Mouse (Mus musculus): ENCODE data around the gene Fam13a. TPM values are rescaled to one million over a fixed set of nuclear protein-coding genes. Genes with fewer than 3 reads are reported as not detected.

The Fam13a gene
- 10.5 and 11.5 TPM in 2 replicates for polyA plus RNA-seq (2015; fragmentation: Nextera tagmentation; extraction: Ambion mirVana)

DNA sequence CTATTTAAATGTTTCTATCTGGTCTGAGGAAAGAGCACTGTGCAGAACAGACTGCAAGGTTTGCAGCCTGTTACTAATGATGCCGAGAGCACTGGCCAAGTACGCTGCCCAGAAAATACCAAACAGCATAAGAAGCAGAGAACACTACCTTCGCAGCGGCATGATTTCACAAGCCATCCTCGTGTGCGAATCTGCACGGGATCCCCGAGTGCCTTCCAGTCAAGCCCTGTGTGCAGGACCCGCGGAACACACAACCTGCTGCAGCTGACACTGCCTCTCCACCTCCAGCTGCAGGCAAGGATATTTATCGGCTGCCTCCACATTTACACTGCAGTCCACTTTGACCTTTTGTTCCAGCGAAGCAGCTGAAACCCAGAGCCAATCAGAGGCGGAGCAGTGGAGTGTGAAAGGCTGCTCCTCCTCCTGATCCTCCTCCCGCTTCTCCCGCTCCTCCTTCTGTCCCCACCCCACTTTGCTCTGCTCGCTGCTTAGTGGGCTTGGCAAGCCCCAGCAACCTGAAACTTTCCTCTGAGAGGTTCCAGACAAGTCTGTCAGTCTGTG lies at the start of gene Fam13a:
Gene Fam13a, minus strand, starts transcription at position 386 of the 561 bp plus-strand sequence.
- Histone ChIP-seq H3K9me3 (ENCODE audit: low read length) (no peaks in the 10 kb centered on the region), H3K4me3 (ENCODE audit: low read length) (peak within 1 kb of the TSS; percentile 65)
- 1% methylated on average over 16 of the region's 16 CpGs for WGBS

DNA sequence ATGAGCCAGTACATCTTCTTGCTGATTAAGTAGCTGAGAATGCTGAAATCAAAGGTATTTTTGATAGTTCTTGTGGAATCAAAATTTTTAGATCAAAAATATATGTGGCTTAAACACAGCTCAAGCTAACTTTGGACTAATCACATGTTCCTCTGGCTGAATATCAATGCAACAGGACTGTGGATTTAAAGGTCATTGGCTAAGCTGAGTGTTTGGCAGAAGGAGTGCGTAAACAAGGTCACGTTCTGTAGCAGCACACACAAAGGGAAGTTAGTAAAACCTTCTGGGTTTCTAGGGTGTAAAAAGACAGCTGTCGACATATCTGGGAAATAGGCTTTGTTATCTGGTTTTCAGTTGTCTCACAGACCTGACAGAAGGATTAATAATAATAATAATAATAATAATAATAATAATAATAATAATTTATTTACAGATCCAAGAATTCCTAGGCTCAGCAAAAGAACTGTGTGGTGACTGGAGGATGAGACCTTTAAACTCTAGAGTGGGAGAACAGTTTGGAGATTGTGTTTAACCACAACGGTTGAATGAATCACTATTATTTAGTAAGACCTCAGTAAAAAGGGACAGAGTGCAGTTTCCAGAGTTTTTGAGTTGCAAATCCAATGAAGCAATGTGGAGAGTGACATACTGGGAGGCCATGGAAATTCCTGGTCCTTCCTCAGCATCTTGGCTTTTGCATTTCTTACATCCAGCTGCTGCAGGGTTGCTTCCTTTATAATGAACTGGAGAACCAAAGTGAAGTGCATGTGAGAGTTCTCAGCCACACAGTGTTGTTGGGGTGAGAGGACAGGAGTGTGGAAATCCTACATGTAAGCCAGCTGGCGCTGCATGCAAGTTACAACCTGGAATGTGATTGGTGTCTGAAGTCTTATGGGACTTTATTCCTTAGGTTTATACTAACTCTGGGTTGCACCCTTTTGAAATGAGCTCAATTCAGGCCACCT lies 48.0 kb upstream of the Fam13a start:
- WGBS, result 74% methylated on average over 5 of the region's 5 CpGs
- no peaks in the 10 kb centered on the region for H3K27me3 ChIP-seq (ENCODE audit: insufficient read depth, low read length)
- H3K4me2 ChIP-seq (replicated peaks; ENCODE audit: low read depth, low read length), result no peak overlapping the region
- ATAC-seq (ENCODE audit: low FRiP score, low TSS enrichment), result no peak
- H3K4me1 ChIP-seq (ENCODE audit: insufficient read depth, low read length), result no peaks in the 10 kb centered on the region
- no peaks in the 10 kb centered on the region for H3K36me3 ChIP-seq (ENCODE audit: insufficient read depth, low read length)
- H3K27ac ChIP-seq (ENCODE audit: low read length), result no peak overlapping the region
- no peak overlapping the region for H3K9ac ChIP-seq (replicated peaks; ENCODE audit: low read length)
- H3K9me3 ChIP-seq (ENCODE audit: low read length), result peaks cover 6% of the 10 kb centered on the region; the same call in 1 of the 2 replicates
- H3K4me3 ChIP-seq (ENCODE audit: low read length), result no peak overlapping the region

More for the DNA sequence above, at the start of gene Fam13a:
- Histone ChIP-seq H3K27ac (ENCODE audit: low read length) (peak within 1 kb of the TSS; percentile 88), H3K36me3 (ENCODE audit: insufficient read depth, low read length) (no peaks in the 10 kb centered on the region), H3K4me1 (ENCODE audit: insufficient read depth, low read length) (0 out of 2 replicates have a peak, but pooled peaks cover 12% of the 10 kb centered on the region), H3K4me2 (replicated peaks; ENCODE audit: low read depth, low read length) (peak within 1 kb of the TSS; percentile 72), H3K27me3 (ENCODE audit: insufficient read depth, low read length) (no peaks in the 10 kb centered on the region), H3K9ac (replicated peaks; ENCODE audit: low read length) (peak within 1 kb of the TSS; percentile 66)
- ATAC-seq (ENCODE audit: low FRiP score, low TSS enrichment), result peak; percentile 100

DNA sequence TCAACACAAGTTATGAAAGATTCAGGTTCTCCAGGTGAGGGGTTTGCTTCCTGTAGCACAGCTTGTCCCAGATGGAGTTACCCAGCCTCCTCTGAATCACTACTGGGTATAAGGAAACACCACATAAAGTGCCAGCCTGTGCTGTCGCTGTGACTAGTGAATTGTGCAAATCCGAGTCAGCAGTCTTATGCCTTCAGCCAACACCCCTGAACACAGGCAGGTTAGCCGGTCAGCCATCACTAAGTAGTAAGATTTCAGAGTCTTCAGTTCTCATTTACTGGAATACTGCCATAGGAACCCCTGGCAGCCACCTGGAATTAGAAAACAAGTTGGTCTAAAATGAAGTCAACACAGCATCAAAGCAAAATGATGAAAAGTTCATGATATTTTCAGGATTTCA lies 47.3 kb upstream of the Fam13a start:
- Histone ChIP-seq H3K4me1 (ENCODE audit: insufficient read depth, low read length) (no peaks in the 10 kb centered on the region), H3K4me3 (ENCODE audit: low read length) (no peak overlapping the region), H3K27ac (ENCODE audit: low read length) (no peak overlapping the region)

DNA sequence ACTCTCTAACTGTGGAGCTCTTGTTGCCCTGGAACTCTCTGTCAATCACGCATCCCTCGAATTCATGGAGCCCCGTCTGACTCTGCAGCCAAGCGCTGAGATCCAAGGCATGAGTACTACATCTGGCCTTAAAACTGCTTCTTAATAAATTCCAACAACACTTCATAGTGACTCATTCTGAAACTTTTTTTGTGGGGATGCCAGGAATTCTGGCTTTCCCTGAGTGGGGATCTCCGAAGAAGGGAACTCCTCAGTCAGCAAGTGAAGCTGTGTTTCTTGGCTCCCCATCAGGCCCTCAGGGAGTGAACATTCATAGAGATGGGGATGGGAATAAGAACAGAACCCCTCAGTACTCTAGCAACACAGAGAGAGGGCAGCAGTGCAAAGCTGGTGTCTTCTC lies 43.8 kb upstream of the Fam13a start:
- no peaks in the 10 kb centered on the region for H3K4me1 ChIP-seq (ENCODE audit: insufficient read depth, low read length)
- no peaks in the 10 kb centered on the region for H3K27me3 ChIP-seq (ENCODE audit: insufficient read depth, low read length)
- H3K9ac ChIP-seq (replicated peaks; ENCODE audit: low read length), result no peak overlapping the region
- WGBS, result 88% methylated on average over 5 of the region's 5 CpGs
- no peak overlapping the region for H3K4me3 ChIP-seq (ENCODE audit: low read length)
- ATAC-seq (ENCODE audit: low FRiP score, low TSS enrichment), result no peak
- H3K27ac ChIP-seq (ENCODE audit: low read length), result no peak overlapping the region
- H3K4me2 ChIP-seq (replicated peaks; ENCODE audit: low read depth, low read length), result no peak overlapping the region
- H3K36me3 ChIP-seq (ENCODE audit: insufficient read depth, low read length), result no peaks in the 10 kb centered on the region
- no peaks in the 10 kb centered on the region for H3K9me3 ChIP-seq (ENCODE audit: low read length)

More for the DNA sequence above, 47.3 kb upstream of the Fam13a start:
- Histone ChIP-seq H3K9me3 (ENCODE audit: low read length) (peaks cover 6% of the 10 kb centered on the region; the same call in 1 of the 2 replicates), H3K36me3 (ENCODE audit: insufficient read depth, low read length) (no peaks in the 10 kb centered on the region), H3K4me2 (replicated peaks; ENCODE audit: low read depth, low read length) (no peak overlapping the region), H3K27me3 (ENCODE audit: insufficient read depth, low read length) (no peaks in the 10 kb centered on the region), H3K9ac (replicated peaks; ENCODE audit: low read length) (no peak overlapping the region)
- 53% methylated on average over 3 of the region's 3 CpGs for WGBS
- no peak for ATAC-seq (ENCODE audit: low FRiP score, low TSS enrichment)

DNA sequence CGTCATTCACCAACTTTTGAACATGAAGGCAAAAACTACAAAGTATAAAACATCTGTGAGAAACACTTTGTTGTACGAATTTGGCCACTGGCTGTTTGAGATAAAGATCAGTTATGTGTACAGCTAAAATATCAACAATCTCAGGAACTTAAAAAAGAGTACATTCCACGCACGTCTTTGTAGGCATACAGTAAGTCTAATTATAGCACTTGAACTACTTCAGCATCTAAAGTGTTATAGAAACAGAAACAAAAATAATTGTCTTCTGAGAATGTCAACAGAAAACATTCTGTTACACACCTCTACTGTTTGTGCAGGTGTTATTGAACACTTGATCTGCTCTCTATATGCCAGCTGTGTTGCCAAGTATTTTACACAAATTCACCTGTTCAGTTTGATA lies 40.1 kb upstream of the Fam13a start:
- Histone ChIP-seq H3K4me1 (ENCODE audit: insufficient read depth, low read length) (no peaks in the 10 kb centered on the region), H3K9ac (replicated peaks; ENCODE audit: low read length) (no peak overlapping the region), H3K4me3 (ENCODE audit: low read length) (no peak overlapping the region), H3K36me3 (ENCODE audit: insufficient read depth, low read length) (no peaks in the 10 kb centered on the region), H3K27me3 (ENCODE audit: insufficient read depth, low read length) (no peaks in the 10 kb centered on the region), H3K4me2 (replicated peaks; ENCODE audit: low read depth, low read length) (no peak overlapping the region), H3K9me3 (ENCODE audit: low read length) (no peaks in the 10 kb centered on the region), H3K27ac (ENCODE audit: low read length) (no peak overlapping the region)
- ATAC-seq (ENCODE audit: low FRiP score, low TSS enrichment), result no peak
- 57% methylated on average over 4 of the region's 4 CpGs for WGBS

DNA sequence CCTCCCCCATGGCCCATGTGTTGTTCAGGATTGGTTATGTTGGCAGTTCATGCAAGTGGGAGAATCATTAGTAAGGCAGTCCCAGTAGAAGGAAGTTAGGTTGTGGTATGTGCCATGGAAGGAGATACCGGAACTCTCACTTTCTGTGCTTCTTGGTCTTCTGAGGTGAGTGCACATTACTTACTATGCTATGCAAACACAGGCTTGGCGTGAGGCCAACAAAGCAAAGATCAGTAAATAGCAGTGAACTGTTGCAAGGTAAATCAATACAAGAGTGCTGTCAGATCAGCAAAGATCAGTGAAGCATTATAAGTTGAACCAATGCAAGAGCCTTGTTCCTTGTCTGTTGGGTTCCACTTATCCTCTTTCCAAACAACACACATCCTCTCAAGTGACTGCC lies 28.9 kb upstream of the Fam13a start:
- 70% methylated on average over 2 of the region's 2 CpGs for WGBS
- no peak overlapping the region for H3K27ac ChIP-seq (ENCODE audit: low read length)
- H3K4me1 ChIP-seq (ENCODE audit: insufficient read depth, low read length), result no peaks in the 10 kb centered on the region
- no peaks in the 10 kb centered on the region for H3K27me3 ChIP-seq (ENCODE audit: insufficient read depth, low read length)
- no peaks in the 10 kb centered on the region for H3K9me3 ChIP-seq (ENCODE audit: low read length)
- ATAC-seq (ENCODE audit: low FRiP score, low TSS enrichment), result peak; percentile 59; the same call in 1 of the 2 replicates
- H3K4me2 ChIP-seq (replicated peaks; ENCODE audit: low read depth, low read length), result no peak overlapping the region
- H3K9ac ChIP-seq (replicated peaks; ENCODE audit: low read length), result no peak overlapping the region
- no peaks in the 10 kb centered on the region for H3K36me3 ChIP-seq (ENCODE audit: insufficient read depth, low read length)
- H3K4me3 ChIP-seq (ENCODE audit: low read length), result no peak overlapping the region

DNA sequence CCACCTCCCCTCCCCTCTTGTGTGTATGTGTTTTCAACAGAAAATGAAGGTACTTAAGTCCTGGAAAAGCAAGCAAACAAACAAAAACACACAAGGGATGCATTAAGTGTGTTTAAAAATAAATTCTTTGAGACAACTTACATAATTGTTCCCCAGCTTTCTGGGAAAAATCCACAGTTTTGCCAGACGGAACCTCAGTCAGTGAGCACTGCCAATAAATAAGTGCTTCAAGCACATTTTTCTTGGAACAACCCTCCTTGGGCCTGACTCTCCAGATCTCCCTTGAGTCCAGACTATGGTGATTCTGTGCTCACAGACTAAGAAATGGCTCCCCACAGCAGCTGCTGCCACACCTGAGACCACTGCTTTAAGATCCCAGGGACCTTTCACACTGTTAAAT lies 15.4 kb upstream of the Fam13a start:
- no peaks in the 10 kb centered on the region for H3K27me3 ChIP-seq (ENCODE audit: insufficient read depth, low read length)
- no peak overlapping the region for H3K27ac ChIP-seq (ENCODE audit: low read length)
- ATAC-seq (ENCODE audit: low FRiP score, low TSS enrichment), result no peak
- no peaks in the 10 kb centered on the region for H3K9me3 ChIP-seq (ENCODE audit: low read length)
- H3K4me2 ChIP-seq (replicated peaks; ENCODE audit: low read depth, low read length), result no peak overlapping the region
- H3K4me1 ChIP-seq (ENCODE audit: insufficient read depth, low read length), result no peaks in the 10 kb centered on the region
- no peak overlapping the region for H3K4me3 ChIP-seq (ENCODE audit: low read length)
- 81% methylated on average over 1 of the region's 1 CpGs for WGBS
- H3K36me3 ChIP-seq (ENCODE audit: insufficient read depth, low read length), result no peaks in the 10 kb centered on the region
- H3K9ac ChIP-seq (replicated peaks; ENCODE audit: low read length), result no peak overlapping the region

DNA sequence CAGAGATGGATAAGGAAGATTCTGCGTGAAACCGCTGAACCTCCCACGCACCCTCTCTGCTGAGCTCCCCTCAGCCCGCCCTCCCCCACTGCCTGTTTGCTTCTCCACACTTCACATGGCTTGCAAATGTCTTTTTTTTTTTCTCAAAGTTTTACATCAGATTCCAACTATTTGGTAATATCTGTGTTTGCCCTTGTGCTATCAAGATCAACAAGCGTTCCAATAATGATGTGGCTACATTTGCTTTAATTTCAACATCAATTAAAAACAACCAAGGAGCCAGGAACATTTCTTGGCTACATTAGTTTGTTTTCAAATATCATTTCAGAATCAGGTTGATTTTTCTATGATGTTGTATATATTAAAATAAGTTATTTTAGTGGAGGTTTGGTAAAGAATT lies 8.4 kb upstream of the Fam13a start:
- Histone ChIP-seq H3K27ac (ENCODE audit: low read length) (no peak overlapping the region), H3K27me3 (ENCODE audit: insufficient read depth, low read length) (no peaks in the 10 kb centered on the region)
- ATAC-seq (ENCODE audit: low FRiP score, low TSS enrichment), result no peak

DNA sequence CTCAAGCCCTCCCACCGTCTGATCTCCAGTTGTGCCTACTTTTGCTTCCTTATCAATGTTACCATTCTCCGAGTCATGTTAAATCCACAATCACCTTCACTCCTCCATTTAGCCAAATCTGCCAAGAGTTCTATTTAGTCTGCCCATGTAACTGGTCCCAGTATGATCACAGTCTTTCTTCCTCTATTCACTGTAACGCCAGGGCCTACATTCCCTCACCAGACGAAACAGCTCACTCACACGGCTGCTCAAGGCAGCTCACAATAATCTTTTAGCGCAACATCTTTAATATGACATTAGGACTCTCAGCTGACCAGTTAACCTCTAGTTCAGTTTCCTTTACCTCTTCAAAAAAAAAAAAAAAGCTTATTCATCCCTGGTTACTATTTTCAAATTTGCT lies 7.2 kb upstream of the Fam13a start:
- no peaks in the 10 kb centered on the region for H3K27me3 ChIP-seq (ENCODE audit: insufficient read depth, low read length)
- no peaks in the 10 kb centered on the region for H3K9me3 ChIP-seq (ENCODE audit: low read length)
- ATAC-seq (ENCODE audit: low FRiP score, low TSS enrichment), result no peak
- no peaks in the 10 kb centered on the region for H3K36me3 ChIP-seq (ENCODE audit: insufficient read depth, low read length)
- no peak overlapping the region for H3K4me2 ChIP-seq (replicated peaks; ENCODE audit: low read depth, low read length)
- no peaks in the 10 kb centered on the region for H3K4me1 ChIP-seq (ENCODE audit: insufficient read depth, low read length)
- H3K27ac ChIP-seq (ENCODE audit: low read length), result no peak overlapping the region
- WGBS, result 88% methylated on average over 6 of the region's 6 CpGs
- no peak overlapping the region for H3K4me3 ChIP-seq (ENCODE audit: low read length)
- H3K9ac ChIP-seq (replicated peaks; ENCODE audit: low read length), result no peak overlapping the region

More for the DNA sequence above, 8.4 kb upstream of the Fam13a start:
- no peaks in the 10 kb centered on the region for H3K9me3 ChIP-seq (ENCODE audit: low read length)
- H3K36me3 ChIP-seq (ENCODE audit: insufficient read depth, low read length), result no peaks in the 10 kb centered on the region
- H3K9ac ChIP-seq (replicated peaks; ENCODE audit: low read length), result no peak overlapping the region
- H3K4me1 ChIP-seq (ENCODE audit: insufficient read depth, low read length), result no peaks in the 10 kb centered on the region
- no peak overlapping the region for H3K4me3 ChIP-seq (ENCODE audit: low read length)
- no peak overlapping the region for H3K4me2 ChIP-seq (replicated peaks; ENCODE audit: low read depth, low read length)
- 55% methylated on average over 5 of the region's 5 CpGs for WGBS

DNA sequence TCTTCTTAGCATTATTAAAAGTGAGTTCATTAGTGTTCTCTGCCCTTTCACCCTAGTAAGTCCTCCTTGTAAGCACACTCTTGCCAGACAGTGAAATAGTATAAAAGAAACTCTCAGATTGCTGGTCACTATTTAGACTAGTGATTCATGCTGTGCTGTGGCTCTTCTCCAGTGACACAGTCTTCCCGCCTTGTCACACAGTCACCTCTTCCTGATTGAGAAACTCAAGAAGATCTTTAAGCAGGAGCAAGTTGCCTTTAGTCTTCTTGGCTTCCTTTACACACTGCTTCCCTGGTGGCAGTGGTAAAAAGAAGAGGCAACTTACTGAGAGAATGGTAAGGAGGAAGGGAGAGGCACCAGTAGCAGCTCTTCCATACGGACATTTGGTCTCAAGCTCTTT lies 6.3 kb upstream of the Fam13a start:
- Histone ChIP-seq H3K9me3 (ENCODE audit: low read length) (no peaks in the 10 kb centered on the region), H3K36me3 (ENCODE audit: insufficient read depth, low read length) (no peaks in the 10 kb centered on the region), H3K4me1 (ENCODE audit: insufficient read depth, low read length) (no peaks in the 10 kb centered on the region), H3K4me3 (ENCODE audit: low read length) (no peak overlapping the region), H3K27ac (ENCODE audit: low read length) (no peak overlapping the region), H3K4me2 (replicated peaks; ENCODE audit: low read depth, low read length) (no peak overlapping the region), H3K9ac (replicated peaks; ENCODE audit: low read length) (no peak overlapping the region), H3K27me3 (ENCODE audit: insufficient read depth, low read length) (no peaks in the 10 kb centered on the region)
- ATAC-seq (ENCODE audit: low FRiP score, low TSS enrichment), result no peak
- 83% methylated on average over 2 of the region's 2 CpGs for WGBS
